Mouse (Mus musculus) heart, embryonic 16.5 days (tissue): Measurements from ENCODE around the gene Vezt. TPM values are rescaled to one million over a fixed set of nuclear protein-coding genes. Genes with fewer than 3 reads are reported as not detected.

Experiments used
- ATAC-seq: fragments of 200-750 bp; cut with Nextera tagmentation; replicated peaks from 2 replicates; pipeline ENCODE4 v1.8.0; 2017; ENCODE audit warnings: moderate number of reproducible peaks; ENCODE audit not compliant: insufficient read depth, low FRiP score; ENCODE audit errors: extremely low read depth
- H3K27ac ChIP-seq: fragments of 300-500 bp; sonication (generic); 2 replicates; pipeline ENCODE4 v1.5.1; 2014; ENCODE audit warnings: mild to moderate bottlenecking, low read length, control low read depth, moderate library complexity
- H3K27me3 ChIP-seq: fragments of 300-500 bp; sonication (generic); 2 replicates; pipeline ENCODE4 v1.6.1; 2014; ENCODE audit warnings: low read length, mixed read lengths; ENCODE audit not compliant: control insufficient read depth, insufficient read depth
- H3K36me3 ChIP-seq: fragments of 300-500 bp; sonication (generic); 2 replicates; pipeline ENCODE4 v1.6.1; 2014; ENCODE audit not compliant: control insufficient read depth, insufficient read depth
- H3K4me1 ChIP-seq: fragments of 300-500 bp; sonication (generic); 2 replicates; pipeline ENCODE4 v1.6.1; 2014; ENCODE audit warnings: low read length, mixed read lengths; ENCODE audit not compliant: control insufficient read depth, insufficient read depth
- H3K4me2 ChIP-seq: fragments of 300-500 bp; sonication (generic); 2 replicates; pipeline ENCODE4 v1.6.1; 2014; ENCODE audit warnings: low read depth, mild to moderate bottlenecking, control low read depth, low read length
- H3K4me3 ChIP-seq: fragments of 300-500 bp; sonication (generic); 2 replicates; pipeline ENCODE4 v1.5.1; 2014; ENCODE audit warnings: mild to moderate bottlenecking, control low read depth, low read length
- H3K9ac ChIP-seq: fragments of 300-500 bp; sonication (generic); 2 replicates; pipeline ENCODE4 v1.6.1; 2014; ENCODE audit warnings: low read length, control low read depth
- H3K9me3 ChIP-seq: fragments of 300-500 bp; sonication (generic); replicated peaks from 2 replicates; pipeline ENCODE4 v1.6.1; 2016; ENCODE audit warnings: low read length; ENCODE audit not compliant: control insufficient read depth
- WGBS: fragments of 180-500 bp; shearing (Covaris S2); extraction: QIAGEN DNeasy Blood & Tissue Kit; methylation state at CpG from one replicate; pipeline ENCODE4 v1.1.7; 2014; 5-methylcytosine and 5-hydroxymethylcytosine counted together
- polyA plus RNA-seq: library from polyadenylated mRNA; unstranded; fragments of >200 nt; fragmentation: Nextera tagmentation; extraction: Ambion mirVana; gene quantifications from 2 replicates; pipeline ENCODE4 v1.2.1, GENCODE M21; 2015

Gene Vezt
- polyA plus RNA-seq, 1 experiment from 2014 or later = 22.5 TPM

- Histone ChIP-seq H3K27ac (no peak overlapping the region), H3K36me3 (no peaks in the 10 kb centered on the region), H3K27me3 (no peaks in the 10 kb centered on the region), H3K4me3 (no peak overlapping the region), H3K9me3 (no peaks in the 10 kb centered on the region), H3K9ac (no peak overlapping the region), H3K4me2 (no peak overlapping the region), H3K4me1 (peaks cover 12% of the 10 kb centered on the region)
- 74% methylated on average over 3 of the region's 3 CpGs for WGBS
- no peak for ATAC-seq
Measured at GRCm38 (mm10) chr10:93950991-93951390, 84.6 kb downstream of the Vezt start.

- Histone ChIP-seq H3K4me2 (no peak overlapping the region), H3K4me1 (peaks cover 21% of the 10 kb centered on the region), H3K27ac (no peak overlapping the region), H3K36me3 (no peaks in the 10 kb centered on the region), H3K9ac (no peak overlapping the region), H3K27me3 (no peaks in the 10 kb centered on the region), H3K4me3 (no peak overlapping the region), H3K9me3 (no peaks in the 10 kb centered on the region)
- no peak for ATAC-seq
- WGBS = 83% methylated on average over 2 of the region's 2 CpGs
Measured at GRCm38 (mm10) chr10:93949921-93950320, 85.7 kb downstream of the Vezt start.

GRCm38 (mm10) chr10:93945843-93946499, 89.6 kb downstream of the Vezt start:
- H3K4me2 ChIP-seq = no peak overlapping the region
- H3K36me3 ChIP-seq = no peaks in the 10 kb centered on the region
- H3K9me3 ChIP-seq = no peaks in the 10 kb centered on the region
- no peak overlapping the region for H3K4me3 ChIP-seq
- H3K27ac ChIP-seq = no peak overlapping the region
- peaks cover 16% of the 10 kb centered on the region for H3K4me1 ChIP-seq
- no peaks in the 10 kb centered on the region for H3K27me3 ChIP-seq
- no peak for ATAC-seq
- no peak overlapping the region for H3K9ac ChIP-seq
- 76% methylated on average over 9 of the region's 9 CpGs for WGBS

GRCm38 (mm10) chr10:93945364-93945763, 90.3 kb downstream of the Vezt start:
- Histone ChIP-seq H3K4me3 (no peak overlapping the region), H3K4me2 (no peak overlapping the region), H3K9me3 (no peaks in the 10 kb centered on the region), H3K27me3 (no peaks in the 10 kb centered on the region), H3K9ac (no peak overlapping the region), H3K36me3 (no peaks in the 10 kb centered on the region), H3K27ac (no peak overlapping the region), H3K4me1 (peaks cover 19% of the 10 kb centered on the region)
- ATAC-seq = 0 out of 2 replicates have a peak, but pooled peaks have one; percentile 25
- WGBS = 19% methylated on average over 4 of the region's 4 CpGs

GRCm38 (mm10) chr10:93944241-93944640, 91.4 kb downstream of the Vezt start:
- Histone ChIP-seq H3K4me2 (no peak overlapping the region), H3K27me3 (no peaks in the 10 kb centered on the region), H3K36me3 (no peaks in the 10 kb centered on the region), H3K27ac (peak overlapping the region; percentile 51; the same call in 1 of the 2 replicates), H3K9me3 (no peaks in the 10 kb centered on the region), H3K4me1 (peaks cover 21% of the 10 kb centered on the region), H3K4me3 (no peak overlapping the region), H3K9ac (peak overlapping the region; percentile 29; the same call in 1 of the 2 replicates)
- no peak for ATAC-seq
- 33% methylated on average over 5 of the region's 5 CpGs for WGBS

GRCm38 (mm10) chr10:93940279-93940678, 95.3 kb downstream of the Vezt start:
- Histone ChIP-seq H3K4me3 (no peak overlapping the region), H3K27ac (peak overlapping the region; percentile 23; the same call in 1 of the 2 replicates), H3K27me3 (no peaks in the 10 kb centered on the region), H3K9me3 (no peaks in the 10 kb centered on the region), H3K4me1 (peaks cover 16% of the 10 kb centered on the region), H3K4me2 (no peak overlapping the region), H3K36me3 (no peaks in the 10 kb centered on the region), H3K9ac (no peak overlapping the region)
- ATAC-seq = no peak
- WGBS = 57% methylated on average over 5 of the region's 5 CpGs

GRCm38 (mm10) chr10:93939676-93940075, 95.9 kb downstream of the Vezt start:
- Histone ChIP-seq H3K9me3 (no peaks in the 10 kb centered on the region), H3K4me2 (no peak overlapping the region), H3K9ac (no peak overlapping the region), H3K4me1 (peaks cover 12% of the 10 kb centered on the region), H3K27me3 (no peaks in the 10 kb centered on the region), H3K4me3 (no peak overlapping the region), H3K27ac (peak overlapping the region; percentile 23; the same call in 1 of the 2 replicates), H3K36me3 (no peaks in the 10 kb centered on the region)
- no peak for ATAC-seq
- 92% methylated on average over 8 of the region's 8 CpGs for WGBS

GRCm38 (mm10) chr10:93938844-93939271, 96.8 kb downstream of the Vezt start:
- no peaks in the 10 kb centered on the region for H3K27me3 ChIP-seq

GRCm38 (mm10) chr10:93933980-93934379, 101.6 kb downstream of the Vezt start:
- WGBS = 30% methylated on average over 9 of the region's 9 CpGs
- no peak overlapping the region for H3K4me3 ChIP-seq
- no peak overlapping the region for H3K27ac ChIP-seq
- no peaks in the 10 kb centered on the region for H3K9me3 ChIP-seq
- H3K4me1 ChIP-seq = peaks cover 10% of the 10 kb centered on the region
- H3K36me3 ChIP-seq = no peaks in the 10 kb centered on the region
- no peak overlapping the region for H3K9ac ChIP-seq
- H3K27me3 ChIP-seq = no peaks in the 10 kb centered on the region
- no peak for ATAC-seq
- H3K4me2 ChIP-seq = 0 out of 2 replicates have a peak overlapping the region, but pooled peaks have one; percentile 8

More at GRCm38 (mm10) chr10:93938844-93939271, 96.8 kb downstream of the Vezt start:
- H3K36me3 ChIP-seq = no peaks in the 10 kb centered on the region
- WGBS = 82% methylated on average over 20 of the region's 20 CpGs
- no peaks in the 10 kb centered on the region for H3K9me3 ChIP-seq
- no peak overlapping the region for H3K9ac ChIP-seq
- ATAC-seq = peak; percentile 79
- no peak overlapping the region for H3K4me2 ChIP-seq
- H3K4me3 ChIP-seq = no peak overlapping the region
- H3K4me1 ChIP-seq = peaks cover 10% of the 10 kb centered on the region
- H3K27ac ChIP-seq = peak overlapping the region; percentile 57
